Mouse (Mus musculus) lung, adult 2 months (tissue): ENCODE results near the gene Zbtb20.

Source experiments
- CTCF ChIP-seq: fragments of 200-500 bp; IDR thresholded peaks from 2 replicates; pipeline ENCODE4 v1.5.1; 2011; ENCODE audit warnings: mild to moderate bottlenecking, low read length, control low read depth; ENCODE audit not compliant: insufficient read depth
- POLR2A ChIP-seq: fragments of 200-500 bp; IDR thresholded peaks from 2 replicates; pipeline ENCODE4 v1.6.1; 2011; ENCODE audit warnings: low read depth, mild to moderate bottlenecking, control low read depth, low read length, borderline replicate concordance; ENCODE audit errors: extremely low read depth

DNA sequence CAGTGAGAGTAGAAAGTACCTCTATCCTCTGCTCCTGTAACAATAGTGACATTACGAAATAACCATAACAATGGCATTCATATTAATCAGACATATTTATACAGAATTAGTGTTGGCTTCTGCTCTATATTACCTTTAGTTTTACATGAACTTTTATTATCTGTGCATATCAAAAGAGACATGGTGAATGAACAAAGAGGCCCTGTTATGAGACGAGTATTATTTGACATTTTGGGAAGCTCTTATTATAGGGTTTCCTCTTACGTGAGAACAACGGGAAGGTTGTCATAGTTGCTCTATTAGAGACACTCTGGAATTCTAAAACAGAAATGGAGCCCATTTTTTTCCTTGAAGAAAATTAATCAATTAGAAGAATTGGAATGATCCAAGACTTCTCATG lies 161.6 kb downstream of the Zbtb20 start:
- TF ChIP-seq POLR2A (no peak), CTCF (no peak)
